In genomic region chr19:47219622-47220021, GRCm38 (mm10) we compare ENCODE assay signal across 17 mouse cellular contexts. TPM values are rescaled to one million over a fixed set of nuclear protein-coding genes. Genes with fewer than 3 reads are reported as not detected.
A peak's percentile ranks its signal among the peaks of the same experiment; 100 is the strongest.
DNase-seq lines count a peak whose midpoint lies in the region; ATAC-seq lines count a peak whose summit lies in the region.
"Had no signal": no experiment of that assay in that cellular context is flagged by ENCODE, and none has a peak within 500 bp of the region (broad histone marks: within the 10 kb centered on the region; RNA-seq: fewer than 3 reads in every experiment).

No protein-coding gene starts in this region.

- H3K4me3 ChIP-seq in embryonic facial prominence, embryonic 14.5 days (ENCODE audit: low read depth, low read length), result no peak overlapping the region
- H3K4me3 ChIP-seq in embryonic facial prominence, embryonic 10.5 days, result no peak overlapping the region
- H3K4me3 ChIP-seq in macrophage (ENCODE audit: inconsistent target), result no peak overlapping the region
- H3K4me3 ChIP-seq: embryonic facial prominence, embryonic 12.5 days; heart, embryonic 10.5 days; hindbrain, embryonic 12.5 days; liver, embryonic 15.5 days; midbrain, embryonic 15.5 days; stomach, embryonic 15.5 days had no signal

- peak; percentile 17 for DNase-seq in embryonic facial prominence, embryonic 14.5 days (ENCODE audit: low spot score)
- DNase-seq in embryonic facial prominence, embryonic 10.5 days (ENCODE audit: low spot score), result no peak
- DNase-seq in ES-CJ7 (ENCODE audit: low read depth, low spot score), result peak; percentile 63
- peak; percentile 68 for DNase-seq in adrenal gland, postnatal 36 days
- DNase-seq in retina, embryonic 14.5 days (ENCODE audit: low spot score), result no peak
- DNase-seq in gastrocnemius, postnatal 14 days, result no peak
- DNase-seq in heart, adult 18-20 months, result no peak
- DNase-seq: cerebellum, adult 18-20 months; kidney, adult 2 months; right cerebral cortex, postnatal 25 days had no signal

- no peaks in the 10 kb centered on the region for H3K36me3 ChIP-seq in embryonic facial prominence, embryonic 14.5 days (ENCODE audit: control insufficient read depth, insufficient read depth, low read length)
- H3K36me3 ChIP-seq in embryonic facial prominence, embryonic 10.5 days (replicated peaks), result no peaks in the 10 kb centered on the region
- H3K36me3 ChIP-seq in macrophage (ENCODE audit: inconsistent target), result no peaks in the 10 kb centered on the region
- H3K36me3 ChIP-seq: embryonic facial prominence, embryonic 12.5 days; heart, embryonic 10.5 days; hindbrain, embryonic 12.5 days; liver, embryonic 15.5 days; midbrain, embryonic 15.5 days; stomach, embryonic 15.5 days had no signal

- intact Hi-C loops in gastrocnemius, postnatal 14 days (cut with DNase I; ENCODE audit: low total_unique reads), result no loop called here

- no peaks in the 10 kb centered on the region for H3K79me2 ChIP-seq in macrophage (ENCODE audit: inconsistent target)

- no peak for ATAC-seq in embryonic facial prominence, embryonic 14.5 days (ENCODE audit: low read depth)
- ATAC-seq: midbrain, embryonic 15.5 days had no signal

- 74% methylated on average over 4 of the region's 4 CpGs for WGBS in embryonic facial prominence, embryonic 14.5 days
- WGBS in embryonic facial prominence, embryonic 10.5 days, result 87% methylated on average over 4 of the region's 4 CpGs
- 72% methylated on average over 4 of the region's 4 CpGs for WGBS in macrophage (ENCODE audit: missing documents)

- no peak overlapping the region for H3K4me2 ChIP-seq in embryonic facial prominence, embryonic 14.5 days (ENCODE audit: low read depth, low read length)
- H3K4me2 ChIP-seq: embryonic facial prominence, embryonic 12.5 days; hindbrain, embryonic 12.5 days; liver, embryonic 15.5 days; midbrain, embryonic 15.5 days; stomach, embryonic 15.5 days had no signal

- no peaks in the 10 kb centered on the region for H3K9me3 ChIP-seq in embryonic facial prominence, embryonic 14.5 days (ENCODE audit: control insufficient read depth, low read length)
- H3K9me3 ChIP-seq in embryonic facial prominence, embryonic 10.5 days, result no peaks in the 10 kb centered on the region
- H3K9me3 ChIP-seq: embryonic facial prominence, embryonic 12.5 days; heart, embryonic 10.5 days; hindbrain, embryonic 12.5 days; liver, embryonic 15.5 days; midbrain, embryonic 15.5 days; stomach, embryonic 15.5 days had no signal

- H3K9ac ChIP-seq in embryonic facial prominence, embryonic 14.5 days (ENCODE audit: low read depth, low read length), result no peak overlapping the region
- H3K9ac ChIP-seq: embryonic facial prominence, embryonic 12.5 days; hindbrain, embryonic 12.5 days; liver, embryonic 15.5 days; midbrain, embryonic 15.5 days; stomach, embryonic 15.5 days had no signal

- no peak overlapping the region for H3K27ac ChIP-seq in embryonic facial prominence, embryonic 14.5 days (replicated peaks; ENCODE audit: low read depth, low read length)
- H3K27ac ChIP-seq in embryonic facial prominence, embryonic 10.5 days (replicated peaks), result no peak overlapping the region
- peak overlapping the region; percentile 43 for H3K27ac ChIP-seq in macrophage
- H3K27ac ChIP-seq: embryonic facial prominence, embryonic 12.5 days; heart, embryonic 10.5 days; hindbrain, embryonic 12.5 days; liver, embryonic 15.5 days; midbrain, embryonic 15.5 days; stomach, embryonic 15.5 days had no signal

- no peaks in the 10 kb centered on the region; the same call in 1 of the 2 replicates for H3K4me1 ChIP-seq in embryonic facial prominence, embryonic 14.5 days (ENCODE audit: control insufficient read depth, insufficient read depth, low read length)
- H3K4me1 ChIP-seq in embryonic facial prominence, embryonic 10.5 days, result peaks cover 8% of the 10 kb centered on the region
- H3K4me1 ChIP-seq: embryonic facial prominence, embryonic 12.5 days had no signal

- no peaks in the 10 kb centered on the region for H3K27me3 ChIP-seq in embryonic facial prominence, embryonic 14.5 days (replicated peaks; ENCODE audit: control insufficient read depth, insufficient read depth, low read length)
- peaks cover 4% of the 10 kb centered on the region; the same call in 1 of the 2 replicates for H3K27me3 ChIP-seq in embryonic facial prominence, embryonic 10.5 days (replicated peaks; ENCODE audit: low read depth, poor library complexity, severe bottlenecking)
- H3K27me3 ChIP-seq: embryonic facial prominence, embryonic 12.5 days; hindbrain, embryonic 12.5 days; liver, embryonic 15.5 days; midbrain, embryonic 15.5 days; stomach, embryonic 15.5 days had no signal

RNA-seq across cellular contexts. Expression of gene Neurl1a, which starts 41.0 kb away (rescaled TPM):
- polyA plus RNA-seq in embryonic facial prominence, embryonic 14.5 days (2014; fragmentation: Nextera tagmentation; extraction: Ambion mirVana), result 7.1 and 8.2 TPM in 2 replicates
- polyA plus RNA-seq in embryonic facial prominence, embryonic 10.5 days (2016; fragmentation: Nextera tagmentation; extraction: Ambion mirVana), result 6.4 TPM in 2 replicates
- 10 to 100 TPM; 11.5 to 15.3 TPM for total RNA-seq in adrenal gland, postnatal 36 days (2021)
- 1 to 10 TPM in 12 of 26 experiments, under 1 TPM in 13, not detected in 1; 0.20 to 3.8 (median 0.94) TPM for total RNA-seq in macrophage (2018; cell fraction: chromatin; rRNA removed)
- under 1 TPM; 0.05 to 0.71 (median 0.28) TPM for total RNA-seq in macrophage (2018; cell fraction: cytosol; rRNA removed)
- 1 to 10 TPM in 11 of 26 experiments, under 1 TPM in 13, not detected in 2; 0.17 to 3.7 (median 0.89) TPM for total RNA-seq in macrophage (2018; cell fraction: nucleus; rRNA removed)
- 0.17 to 0.48 TPM (median 0.21 TPM) in 3 replicates for polyA plus RNA-seq in macrophage (2018)
- 10 to 100 TPM; 63.6 to 86.9 TPM for total RNA-seq in gastrocnemius, postnatal 14 days (2021)
- total RNA-seq in heart, adult 18-20 months (2021), result 1 to 10 TPM; 1.9 TPM

Comparison
In these comparisons a context has a peak if more than half of its experiments do, and no peak if none do; other contexts are left out.
1. DNase-seq: peak in embryonic facial prominence, embryonic 14.5 days (single experiment), ES-CJ7 (single experiment) and adrenal gland, postnatal 36 days (2 of 2); none in embryonic facial prominence, embryonic 10.5 days (single experiment), retina, embryonic 14.5 days (single experiment), gastrocnemius, postnatal 14 days (single experiment) and heart, adult 18-20 months (0 of 2).
2. RNA of gene Neurl1a, which starts 41.0 kb away (total RNA-seq): 63.6 to 86.9 TPM in gastrocnemius, postnatal 14 days and 11.5 to 15.3 TPM in adrenal gland, postnatal 36 days; 1.9 TPM in heart, adult 18-20 months; every median in the first group is over 4 times any median in the second.